Mouse (Mus musculus): ENCODE measurements around the gene Gm39566. TPM values are rescaled to one million over a fixed set of nuclear protein-coding genes. Genes with fewer than 3 reads are reported as not detected.
A peak's percentile ranks its signal among the peaks of the same experiment; 100 is the strongest.
"Not testable (repeated sequence)": the region's sequence is repeated elsewhere in the genome, so short reads cannot be mapped to it uniquely, and the experiment has no call there.

The Gm39566 gene
- total RNA-seq (2021): not detected
- long read RNA-seq: 0 reads

GRCm38 (mm10) chr11:69815155-69815554 lies at the start of gene Gm39566:
Gm39566 (minus strand) TSS chr11:69815298.
- DNase-seq (ENCODE audit: low spot score in 2 of 2): no peak

GRCm38 (mm10) chr11:69864138-69864860 lies 49.2 kb upstream of the Gm39566 start:
- DNase-seq (ENCODE audit: low spot score in 2 of 2): no peak

GRCm38 (mm10) chr11:69863729-69864128 lies 48.6 kb upstream of the Gm39566 start:
- DNase-seq (ENCODE audit: low spot score in 2 of 2): not testable (repeated sequence)

GRCm38 (mm10) chr11:69858113-69858998 lies 43.3 kb upstream of the Gm39566 start, which contains the start of gene Tnk1:
Tnk1 (minus strand) TSS chr11:69858730.
- no peak for DNase-seq (ENCODE audit: low spot score in 2 of 2)

- DNase-seq (ENCODE audit: low spot score in 2 of 2): no peak
These were observed 40.2 kb upstream of the Gm39566 start for GRCm38 (mm10) chr11:69855347-69855746.

- DNase-seq (ENCODE audit: low spot score in 2 of 2): no peak
These were observed 39.6 kb upstream of the Gm39566 start for GRCm38 (mm10) chr11:69854680-69855079.

GRCm38 (mm10) chr11:69853994-69854393 lies 38.9 kb upstream of the Gm39566 start:
- DNase-seq (ENCODE audit: low spot score in 2 of 2): no peak

- no peak for DNase-seq (ENCODE audit: low spot score in 2 of 2)
These were observed 35.7 kb upstream of the Gm39566 start for GRCm38 (mm10) chr11:69850754-69851153.

- no peak for DNase-seq (ENCODE audit: low spot score in 2 of 2)
These were observed 34.8 kb upstream of the Gm39566 start for GRCm38 (mm10) chr11:69849884-69850283.

GRCm38 (mm10) chr11:69849128-69849527 lies 34.0 kb upstream of the Gm39566 start:
- DNase-seq (ENCODE audit: low spot score in 2 of 2): no peak

- DNase-seq (ENCODE audit: low spot score in 2 of 2): no peak
These were observed 32.9 kb upstream of the Gm39566 start for GRCm38 (mm10) chr11:69848021-69848420.

- DNase-seq (ENCODE audit: low spot score in 2 of 2): peak in 1 of 2 experiments; percentile 37
These were observed 31.9 kb upstream of the Gm39566 start for GRCm38 (mm10) chr11:69846738-69847688.

GRCm38 (mm10) chr11:69846198-69846680 lies 31.1 kb upstream of the Gm39566 start, which contains the start of gene Plscr3:
Plscr3 (plus strand) TSS chr11:69846376.
- peak; percentile 89 to 95 for DNase-seq (ENCODE audit: low spot score in 2 of 2)

GRCm38 (mm10) chr11:69838714-69839104 lies 23.6 kb upstream of the Gm39566 start:
- no peak for DNase-seq (ENCODE audit: low spot score in 2 of 2)

- peak; percentile 95 to 97 for DNase-seq (ENCODE audit: low spot score in 2 of 2)
These were observed 23.0 kb upstream of the Gm39566 start, which contains the start of gene Tmem256 for GRCm38 (mm10) chr11:69837952-69838713. Tmem256 (plus strand) TSS chr11:69838514.

GRCm38 (mm10) chr11:69837604-69837951 lies 22.5 kb upstream of the Gm39566 start, which contains the start of gene Nlgn2:
Nlgn2 (minus strand) TSS chr11:69837784.
- DNase-seq (ENCODE audit: low spot score in 2 of 2): no peak

- peak; percentile 49 to 68 for DNase-seq (ENCODE audit: low spot score in 2 of 2)
These were observed 21.8 kb upstream of the Gm39566 start for GRCm38 (mm10) chr11:69836703-69837576.

GRCm38 (mm10) chr11:69835966-69836335 lies 20.9 kb upstream of the Gm39566 start:
- DNase-seq (ENCODE audit: low spot score in 2 of 2): no peak
